In genomic region chr15:12354281-12354810, GRCm38 (mm10) we compare ENCODE assay signal across 18 mouse cellular contexts. TPM values are rescaled to one million over a fixed set of nuclear protein-coding genes. Genes with fewer than 3 reads are reported as not detected.
DNase-seq lines count a peak whose midpoint lies in the region; ATAC-seq and TF ChIP-seq lines count a peak whose summit lies in the region.
"Had no signal": no experiment of that assay in that cellular context is flagged by ENCODE, and none has a peak within 500 bp of the region (broad histone marks: within the 10 kb centered on the region; RNA-seq: fewer than 3 reads in every experiment).

No protein-coding gene starts in this region.

- H3K9me3 ChIP-seq in heart, postnatal 0 days (replicated peaks; ENCODE audit: control insufficient read depth, low read length), result no peaks in the 10 kb centered on the region
- no peaks in the 10 kb centered on the region for H3K9me3 ChIP-seq in MEL (replicated peaks; ENCODE audit: insufficient read depth, low read length)
- H3K9me3 ChIP-seq: hindbrain, embryonic 15.5 days; kidney, embryonic 15.5 days; limb, embryonic 10.5 days; lung, embryonic 15.5 days; midbrain, embryonic 15.5 days; neural tube, embryonic 13.5 days had no signal

- peaks cover 66% of the 10 kb centered on the region for H3K36me3 ChIP-seq in heart, postnatal 0 days (replicated peaks; ENCODE audit: control insufficient read depth, insufficient read depth, low read length)
- peaks cover 4 to 30% of the 10 kb centered on the region in 2 experiments for H3K36me3 ChIP-seq in MEL (ENCODE audit: control insufficient read depth in 1 of 2, insufficient read depth in 2 of 2, low read length in 2 of 2)

- DNase-seq in heart, postnatal 0 days (ENCODE audit: low spot score), result peak; percentile 42
- DNase-seq in heart, postnatal 25 days (ENCODE audit: low spot score), result no peak
- DNase-seq in lung, adult 2 months, result no peak
- no peak for DNase-seq in lung, postnatal 4 days
- DNase-seq in MEL (ENCODE audit: low read depth, low spot score), result peak; percentile 58
- peak; percentile 31 for DNase-seq in lung, postnatal 36 days
- no peak for DNase-seq in layer of hippocampus, postnatal 14 days (ENCODE audit: low spot score in 2 of 2)
- DNase-seq: adrenal gland, adult 2 months; cerebellum, adult 2 months; thymus, adult 18-20 months had no signal

- peak; percentile 15; the same call in 1 of the 2 replicates for TF ChIP-seq CTCF in heart, postnatal 0 days (IDR thresholded peaks at IDR 0.05; ENCODE audit: low read depth)
- 0 out of 2 replicates have a peak, but pooled peaks have one; percentile 8 for TF ChIP-seq CTCF in lung, adult 2 months (IDR thresholded peaks at IDR 0.05; ENCODE audit: insufficient read depth, low read length)
- TF ChIP-seq CTCF in MEL (IDR thresholded peaks at IDR 0.05 in 2 of 3, conservative IDR thresholded peaks at IDR 0.05 in 1 of 3; ENCODE audit: control insufficient read depth in 1 of 3, insufficient read depth in 1 of 3, low read depth in 2 of 3, low read length in 3 of 3, poor library complexity in 1 of 3, severe bottlenecking in 1 of 3), result peak; percentile 46 to 56 (median 47); a peak in 5 of 6 replicates

- TF ChIP-seq POLR2A in lung, adult 2 months (IDR thresholded peaks at IDR 0.05; ENCODE audit: borderline replicate concordance, extremely low read depth, low read depth, low read length), result no peak
- no peak for TF ChIP-seq POLR2A in MEL (IDR thresholded peaks at IDR 0.05; ENCODE audit: control insufficient read depth in 1 of 2, insufficient read depth in 1 of 2, low read depth in 1 of 2, low read length in 2 of 2, poor library complexity in 1 of 2)

- no peak overlapping the region for H3K9ac ChIP-seq in heart, postnatal 0 days (replicated peaks; ENCODE audit: low read depth, low read length)
- no peak overlapping the region for H3K9ac ChIP-seq in MEL (ENCODE audit: control insufficient read depth, low read depth, low read length, poor library complexity, severe bottlenecking)
- H3K9ac ChIP-seq: hindbrain, embryonic 15.5 days; kidney, embryonic 15.5 days; lung, embryonic 15.5 days; midbrain, embryonic 15.5 days; neural tube, embryonic 13.5 days had no signal

- H3K79me2 ChIP-seq in MEL (ENCODE audit: control insufficient read depth, insufficient read depth, low read length, poor library complexity), result 0 out of 2 replicates have a peak, but pooled peaks cover 5% of the 10 kb centered on the region

- no peak overlapping the region; the same call in 1 of the 2 replicates for H3K27ac ChIP-seq in heart, postnatal 0 days (ENCODE audit: low read depth)
- H3K27ac ChIP-seq in MEL (ENCODE audit: control insufficient read depth, low read depth, low read length), result no peak overlapping the region
- H3K27ac ChIP-seq: hindbrain, embryonic 15.5 days; kidney, embryonic 15.5 days; limb, embryonic 10.5 days; lung, embryonic 15.5 days; midbrain, embryonic 15.5 days; neural tube, embryonic 13.5 days had no signal

- no peaks in the 10 kb centered on the region for H3K4me1 ChIP-seq in heart, postnatal 0 days (ENCODE audit: control insufficient read depth, insufficient read depth)
- peaks cover 6% of the 10 kb centered on the region for H3K4me1 ChIP-seq in lung, adult 2 months (ENCODE audit: control insufficient read depth, insufficient read depth, low read length)
- H3K4me1 ChIP-seq in MEL (ENCODE audit: control insufficient read depth in 1 of 2, insufficient read depth in 2 of 2, low read length in 2 of 2), result peaks cover 0 to 2% of the 10 kb centered on the region in 2 experiments; a peak in 1 of 4 replicates
- H3K4me1 ChIP-seq: hindbrain, embryonic 15.5 days; kidney, embryonic 15.5 days; limb, embryonic 10.5 days; lung, embryonic 15.5 days; midbrain, embryonic 15.5 days; neural tube, embryonic 13.5 days had no signal

- TF ChIP-seq RAD21 in MEL (IDR thresholded peaks at IDR 0.05; ENCODE audit: low read depth, low read length), result peak; percentile 41

- no peak overlapping the region for H3K4me3 ChIP-seq in heart, postnatal 0 days (ENCODE audit: low read depth, low read length)
- no peak overlapping the region for H3K4me3 ChIP-seq in lung, adult 2 months (replicated peaks; ENCODE audit: extremely low read depth, low read depth, low read length)
- H3K4me3 ChIP-seq in MEL (ENCODE audit: control insufficient read depth in 1 of 2, insufficient read depth in 1 of 2, low read depth in 2 of 2, low read length in 2 of 2), result no peak overlapping the region
- H3K4me3 ChIP-seq: hindbrain, embryonic 15.5 days; kidney, embryonic 15.5 days; limb, embryonic 10.5 days; lung, embryonic 15.5 days; midbrain, embryonic 15.5 days; neural tube, embryonic 13.5 days had no signal

- no peaks in the 10 kb centered on the region for H3K27me3 ChIP-seq in heart, postnatal 0 days (ENCODE audit: control insufficient read depth, insufficient read depth, low read length)
- H3K27me3 ChIP-seq in MEL (ENCODE audit: control insufficient read depth in 1 of 2, insufficient read depth in 2 of 2, low read length in 2 of 2), result no peaks in the 10 kb centered on the region
- H3K27me3 ChIP-seq: hindbrain, embryonic 15.5 days; kidney, embryonic 15.5 days; lung, embryonic 15.5 days; midbrain, embryonic 15.5 days; neural tube, embryonic 13.5 days had no signal

- no peak for TF ChIP-seq EP300 in heart, postnatal 0 days (IDR thresholded peaks at IDR 0.05; ENCODE audit: low read depth)
- no peak for TF ChIP-seq EP300 in MEL (IDR thresholded peaks at IDR 0.05; ENCODE audit: low read depth in 1 of 2, low read length in 2 of 2)

- ATAC-seq in heart, postnatal 0 days (ENCODE audit: insufficient read depth, low read depth), result no peak; the same call in 1 of the 2 replicates
- ATAC-seq in frontal cortex, adult (ENCODE audit: low TSS enrichment), result no peak
- ATAC-seq: midbrain, embryonic 15.5 days had no signal

- intact Hi-C loops in heart, postnatal 25 days (cut with DNase I), result no loop called here

- WGBS in heart, postnatal 0 days, result 84% methylated on average over 2 of the region's 2 CpGs
- WGBS in lung, adult 2 months, result 81% methylated on average over 2 of the region's 2 CpGs

- no peak overlapping the region for H3K4me2 ChIP-seq in heart, postnatal 0 days (ENCODE audit: low read depth, low read length)
- H3K4me2 ChIP-seq: hindbrain, embryonic 15.5 days; kidney, embryonic 15.5 days; lung, embryonic 15.5 days; midbrain, embryonic 15.5 days; neural tube, embryonic 13.5 days had no signal

TF ChIP-seq in MEL, 35 proteins besides CTCF, POLR2A, EP300 and RAD21:
- TF ChIP-seq GABPA (IDR thresholded peaks at IDR 0.05; ENCODE audit: low read depth, low read length) (no peak), TBP (IDR thresholded peaks at IDR 0.05; ENCODE audit: low read depth, low read length) (no peak), ZC3H11A (IDR thresholded peaks at IDR 0.05; ENCODE audit: low read depth, low read length) (peak; percentile 17; the same call in 1 of the 2 replicates), SIN3A (IDR thresholded peaks at IDR 0.05; ENCODE audit: low read length) (no peak), NELFE (IDR thresholded peaks at IDR 0.05; ENCODE audit: low read depth, low read length) (no peak), MYB (IDR thresholded peaks at IDR 0.05; ENCODE audit: low read depth, low read length) (no peak), SMC3 (IDR thresholded peaks at IDR 0.05; ENCODE audit: low read depth, low read length) (peak; percentile 53), MAZ (IDR thresholded peaks at IDR 0.05; ENCODE audit: low read depth, low read length) (no peak), ETS1 (IDR thresholded peaks at IDR 0.05; ENCODE audit: low read depth, low read length) (no peak)
TF ChIP-seq in MEL: peak in this region for 2.

RNA-seq across cellular contexts. Expression of gene 1810049J17Rik, which starts 32.6 kb away (rescaled TPM):
- total RNA-seq in heart, postnatal 0 days (2014; rRNA removed; ENCODE audit: low replicate concordance), result not detected in 2 replicates
- 0.44 and 1.1 TPM in 2 replicates for polyA plus RNA-seq in heart, postnatal 0 days (2015; fragmentation: Nextera tagmentation; extraction: Ambion mirVana)
- total RNA-seq in heart, postnatal 25 days (2021), result 1 to 10 TPM in 1 of 2 experiments, not detected in 1; 1.1 TPM
- polyA plus RNA-seq in lung, adult 2 months (2012; rRNA removed), result 0.85 TPM in 1 of 2 replicates, not detected in the other
- total RNA-seq in MEL (2012; rRNA removed), result 17.9 and 23.9 TPM in 2 replicates
- not detected for polyA plus RNA-seq in MEL (2012; ENCODE audit: insufficient read depth in 1 of 2, insufficient read length in 2 of 2, low read depth in 1 of 2, low replicate concordance in 2 of 2, missing spikeins in 1 of 2)
- 1 to 10 TPM in 1 of 2 experiments, not detected in 1; 1.6 TPM for total RNA-seq in layer of hippocampus, postnatal 14 days (2021)
- polyA plus RNA-seq: cerebellum, adult 2 months; frontal cortex, adult 2 months; kidney, embryonic 15.5 days had no signal

RNA-seq across cellular contexts. Expression of gene Golph3, which starts 33.1 kb away (rescaled TPM):
- 135 and 215 TPM in 2 replicates for total RNA-seq in heart, postnatal 0 days (2014; rRNA removed; ENCODE audit: low replicate concordance)
- 51.1 and 55.3 TPM in 2 replicates for polyA plus RNA-seq in heart, postnatal 0 days (2015; fragmentation: Nextera tagmentation; extraction: Ambion mirVana)
- total RNA-seq in heart, postnatal 25 days (2021), result 10 to 100 TPM; 81.6 to 89.8 TPM
- 73.4 and 92.4 TPM in 2 replicates for polyA plus RNA-seq in lung, adult 2 months (2012; rRNA removed)
- total RNA-seq in MEL (2012; rRNA removed), result 99.2 and 113 TPM in 2 replicates
- polyA plus RNA-seq in MEL (2012; ENCODE audit: insufficient read depth in 1 of 2, insufficient read length in 2 of 2, low read depth in 1 of 2, low replicate concordance in 2 of 2, missing spikeins in 1 of 2), result 100 to 1,000 TPM in 1 of 2 experiments, 10 to 100 TPM in 1; 81.1 to 149 TPM
- total RNA-seq in layer of hippocampus, postnatal 14 days (2021), result 10 to 100 TPM; 95.2 to 96.1 TPM

Comparison
In these comparisons a context has a peak if more than half of its experiments do, and no peak if none do; other contexts are left out.
1. DNase-seq: peak in heart, postnatal 0 days (single experiment), MEL (single experiment) and lung, postnatal 36 days (single experiment); none in heart, postnatal 25 days (single experiment), lung, adult 2 months (single experiment), lung, postnatal 4 days (0 of 2) and layer of hippocampus, postnatal 14 days (0 of 2).
2. Peak in every context shown above with its lines, with median percentiles within 50 percentile points of each other: CTCF ChIP-seq.